Mouse (Mus musculus) CH12.LX (cell line): ENCODE measurements around the gene Slc38a8. TPM values are rescaled to one million over a fixed set of nuclear protein-coding genes. Genes with fewer than 3 reads are reported as not detected.

Source experiments
- DNase-seq: peaks from one replicate; pipeline ENCODE4 v3.0.0-alpha.2; 2013; ENCODE audit errors: extremely low read depth
- H3K27ac ChIP-seq: 2 replicates; pipeline ENCODE4 v1.5.1; 2012; ENCODE audit warnings: low read depth, mild to moderate bottlenecking, control low read depth, moderate library complexity; ENCODE audit not compliant: insufficient read depth
- H3K27me3 ChIP-seq: replicated peaks from 2 replicates; pipeline ENCODE3; 2012; ENCODE audit warnings: inconsistent platforms
- H3K36me3 ChIP-seq, 2 experiments: replicated peaks in 1 of 2; 2 replicates each; pipeline versions ENCODE3 to v1.6.1; 2012; ENCODE audit warnings: inconsistent platforms in 1 of 2, low read length in 1 of 2, mild to moderate bottlenecking in 1 of 2, mixed read lengths in 1 of 2, moderate library complexity in 1 of 2; ENCODE audit not compliant: control insufficient read depth in 1 of 2, insufficient read depth in 1 of 2
- H3K4me1 ChIP-seq, 2 experiments: 2 replicates each; pipeline ENCODE4 v1.6.1; 2012; ENCODE audit warnings: inconsistent platforms in 1 of 2, moderate library complexity in 1 of 2; ENCODE audit not compliant: insufficient read depth in 2 of 2, control insufficient read depth in 1 of 2
- H3K4me2 ChIP-seq: 2 replicates; pipeline ENCODE4 v1.6.1; 2012; ENCODE audit warnings: low read depth, mild to moderate bottlenecking, control low read depth; ENCODE audit not compliant: poor library complexity, insufficient read depth, severe bottlenecking
- H3K4me3 ChIP-seq, 3 experiments: fragments of 150-350 bp in 1 of 3; sonication (generic) in 1 of 3; replicated peaks in 1 of 3; 2 replicates each; pipeline versions ENCODE3 to v1.5.1; 2011 to 2012; ENCODE audit warnings: low read depth in 2 of 3, low read length in 2 of 3, mild to moderate bottlenecking in 2 of 3, moderate library complexity in 2 of 3, control low read depth in 1 of 3, improper control_type of control experiment in 1 of 3, inconsistent platforms in 1 of 3, mixed read lengths in 1 of 3; ENCODE audit not compliant: poor library complexity in 1 of 3
- H3K79me2 ChIP-seq: replicated peaks from 2 replicates; pipeline ENCODE4 v1.6.1; 2012; ENCODE audit warnings: mild to moderate bottlenecking, moderate library complexity; ENCODE audit not compliant: control insufficient read depth, poor library complexity, insufficient read depth, severe bottlenecking; ENCODE audit errors: extremely low read depth
- H3K9ac ChIP-seq: 2 replicates; pipeline ENCODE4 v1.6.1; 2012; ENCODE audit warnings: low read depth, mild to moderate bottlenecking, control low read depth, moderate library complexity; ENCODE audit not compliant: insufficient read depth
- H3K9me3 ChIP-seq: replicated peaks from 2 replicates; pipeline ENCODE3; 2012; ENCODE audit warnings: low read length, inconsistent platforms, mixed read lengths
- BHLHE40 ChIP-seq: IDR thresholded peaks from 2 replicates; pipeline ENCODE4 v1.6.1; 2011; ENCODE audit warnings: mild to moderate bottlenecking, low read depth, low read length, improper control_type of control experiment
- CHD1 ChIP-seq: IDR thresholded peaks from 2 replicates; pipeline ENCODE4 v1.6.1; 2012; ENCODE audit warnings: low read depth, low read length, improper control_type of control experiment, inconsistent platforms
- E2F4 ChIP-seq: IDR thresholded peaks from 2 replicates; pipeline ENCODE4 v1.6.1; 2011; ENCODE audit warnings: low read depth, low read length, improper control_type of control experiment; ENCODE audit not compliant: insufficient replicate concordance
- ELF1 ChIP-seq: IDR thresholded peaks from 2 replicates; pipeline ENCODE4 v1.6.1; 2014; ENCODE audit warnings: low read depth, mild to moderate bottlenecking, inconsistent platforms, low read length, improper control_type of control experiment
- EP300 ChIP-seq: IDR thresholded peaks from 2 replicates; pipeline ENCODE4 v1.6.1; 2011; ENCODE audit warnings: low read length, improper control_type of control experiment
- ETS1 ChIP-seq: conservative IDR thresholded peaks from 2 replicates; pipeline ENCODE4 v1.6.1; 2012; ENCODE audit warnings: low read depth, mild to moderate bottlenecking, inconsistent platforms, low read length, improper control_type of control experiment, moderate library complexity
- GABPA ChIP-seq: IDR thresholded peaks from 2 replicates; pipeline ENCODE4 v1.6.1; 2012; ENCODE audit warnings: low read depth, low read length, improper control_type of control experiment, inconsistent platforms; ENCODE audit not compliant: insufficient replicate concordance
- HCFC1 ChIP-seq: IDR thresholded peaks from 2 replicates; pipeline ENCODE4 v1.6.1; 2012; ENCODE audit warnings: low read depth, mild to moderate bottlenecking, inconsistent platforms, low read length, improper control_type of control experiment
- JUND ChIP-seq: conservative IDR thresholded peaks from 2 replicates; pipeline ENCODE4 v1.6.1; 2011; ENCODE audit warnings: low read depth, low read length, improper control_type of control experiment
- KAT2A ChIP-seq: IDR thresholded peaks from 2 replicates; pipeline ENCODE4 v1.6.1; 2012; ENCODE audit warnings: low read length, improper control_type of control experiment, inconsistent platforms; ENCODE audit not compliant: insufficient replicate concordance
- MAFK ChIP-seq: IDR thresholded peaks from 2 replicates; pipeline ENCODE4 v1.6.1; 2011; ENCODE audit warnings: low read length, improper control_type of control experiment; ENCODE audit not compliant: insufficient replicate concordance
- MAX ChIP-seq: IDR thresholded peaks from 2 replicates; pipeline ENCODE4 v1.6.1; 2011; ENCODE audit warnings: low read length, improper control_type of control experiment
- MAZ ChIP-seq: IDR thresholded peaks from 2 replicates; pipeline ENCODE4 v1.6.1; 2012; ENCODE audit warnings: low read depth, mild to moderate bottlenecking, inconsistent platforms, low read length, improper control_type of control experiment, moderate library complexity
- MXI1 ChIP-seq: IDR thresholded peaks from 2 replicates; pipeline ENCODE4 v1.6.1; 2011; ENCODE audit warnings: mild to moderate bottlenecking, low read depth, low read length, improper control_type of control experiment
- MYC ChIP-seq: IDR thresholded peaks from 2 replicates; pipeline ENCODE4 v1.6.1; 2011; ENCODE audit warnings: low read depth, mild to moderate bottlenecking, improper control_type of control experiment, low read length
- PAX5 ChIP-seq: IDR thresholded peaks from 2 replicates; pipeline ENCODE4 v1.6.1; 2012; ENCODE audit warnings: low read length, inconsistent platforms, mixed read lengths
- POLR2A ChIP-seq: IDR thresholded peaks from 2 replicates; pipeline ENCODE4 v1.6.1; 2011; ENCODE audit warnings: low read depth, mild to moderate bottlenecking, improper control_type of control experiment, low read length
- RAD21 ChIP-seq: IDR thresholded peaks from 2 replicates; pipeline ENCODE4 v1.6.1; 2011; ENCODE audit warnings: low read depth, mild to moderate bottlenecking, low read length, improper control_type of control experiment, moderate library complexity
- RCOR1 ChIP-seq: conservative IDR thresholded peaks from 2 replicates; pipeline ENCODE4 v1.6.1; 2012; ENCODE audit warnings: low read depth, mild to moderate bottlenecking, inconsistent platforms, low read length, improper control_type of control experiment
- SIN3A ChIP-seq: IDR thresholded peaks from 2 replicates; pipeline ENCODE4 v1.6.1; 2012; ENCODE audit warnings: low read length, improper control_type of control experiment, inconsistent platforms
- SMC3 ChIP-seq: IDR thresholded peaks from 2 replicates; pipeline ENCODE4 v1.6.1; 2011; ENCODE audit warnings: low read depth, low read length, improper control_type of control experiment
- TCF12 ChIP-seq: IDR thresholded peaks from 2 replicates; pipeline ENCODE4 v1.6.1; 2014; ENCODE audit warnings: low read depth, mild to moderate bottlenecking, inconsistent platforms, low read length, improper control_type of control experiment
- ZC3H11A ChIP-seq: IDR thresholded peaks from 2 replicates; pipeline ENCODE4 v1.6.1; 2012; ENCODE audit warnings: low read depth, mild to moderate bottlenecking, inconsistent platforms, low read length, improper control_type of control experiment
- ZNF384 ChIP-seq: IDR thresholded peaks from 2 replicates; pipeline ENCODE4 v1.6.1; 2012; ENCODE audit warnings: low read depth, low read length, improper control_type of control experiment, inconsistent platforms
- dilution Hi-C: fragments of 300-500 bp; cut with MboI; formaldehyde crosslinking; loops from 2 replicates; pipeline ENCODE4 v1.14.3; 2020; ENCODE audit warnings: low sequenced_read_pairs; ENCODE audit not compliant: extremely low pct_unique_long_range_greater_than_20kb, extremely low pct_ligation_motif_present
- in situ Hi-C: fragments of 300-500 bp; cut with MboI; formaldehyde crosslinking; loops from 3 replicates; pipeline ENCODE4 v1.14.3; 2019; ENCODE audit warnings: low sequenced_read_pairs, low pct_ligation_motif_present, low pct_unique_long_range_greater_than_20kb, mixed read lengths
- polyA plus RNA-seq: library from polyadenylated mRNA; unstranded; fragments of >175 nt; gene quantifications from 2 replicates; pipeline ENCODE4 v1.2.1, GENCODE M21; 2012; ENCODE audit warnings: low read depth; ENCODE audit not compliant: insufficient read length
- total RNA-seq, 2 experiments: library from RNA; depleted of rRNA; stranded (reverse); fragments of 300-350 nt in 1 of 2; fragments of >200 nt in 1 of 2; gene quantifications; 2 replicates each; pipeline ENCODE4 v1.2.3; 2012 to 2014

Slc38a8 gene
- total and polyA plus RNA-seq, 3 experiments: 0.08 TPM; not detected in 1

DNA sequence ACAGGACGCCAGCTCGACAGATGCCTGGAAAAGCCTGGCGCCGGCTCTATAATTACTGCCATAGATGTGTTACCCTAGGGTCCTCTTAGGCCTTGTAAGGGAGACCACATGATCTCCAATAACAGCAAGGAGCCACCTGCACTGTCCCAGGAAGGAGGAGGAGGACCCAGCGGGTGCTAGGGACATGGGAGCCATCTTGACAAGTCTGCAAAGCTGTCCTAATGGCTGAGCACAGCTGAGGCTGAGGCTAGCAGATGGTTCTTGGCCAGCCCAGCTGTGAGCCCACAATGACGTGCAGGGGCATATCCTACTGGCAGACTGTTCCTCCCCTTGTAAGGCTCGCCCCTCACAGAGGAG lies 61.6 kb downstream of the Slc38a8 start:
- no peaks in the 10 kb centered on the region for H3K27me3 ChIP-seq
- in situ Hi-C loops (loop anchor here (5.0 kb wide), 1 partner anchor 177 kb away; no protein-coding TSS in a partner anchor), dilution Hi-C loops (no loop called here)
- no peak overlapping the region for H3K9ac ChIP-seq
- H3K4me3 ChIP-seq: no peak overlapping the region
- H3K79me2 ChIP-seq: no peaks in the 10 kb centered on the region
- peaks cover 19 to 53% of the 10 kb centered on the region in 2 experiments for H3K4me1 ChIP-seq
- no peak overlapping the region for H3K27ac ChIP-seq
- H3K36me3 ChIP-seq: peaks cover 8 to 38% of the 10 kb centered on the region in 2 experiments
- TF ChIP-seq PAX5 (no peak), TCF12 (no peak), RCOR1 (no peak), MAFK (no peak), ZNF384 (no peak), E2F4 (no peak), ZC3H11A (no peak), POLR2A (no peak), BHLHE40 (no peak), KAT2A (no peak), HCFC1 (no peak), EP300 (no peak), MAX (no peak), ETS1 (no peak), RAD21 (no peak), CHD1 (no peak), ELF1 (no peak)
- no peak for DNase-seq
- no peaks in the 10 kb centered on the region for H3K9me3 ChIP-seq
- no peak overlapping the region for H3K4me2 ChIP-seq

DNA sequence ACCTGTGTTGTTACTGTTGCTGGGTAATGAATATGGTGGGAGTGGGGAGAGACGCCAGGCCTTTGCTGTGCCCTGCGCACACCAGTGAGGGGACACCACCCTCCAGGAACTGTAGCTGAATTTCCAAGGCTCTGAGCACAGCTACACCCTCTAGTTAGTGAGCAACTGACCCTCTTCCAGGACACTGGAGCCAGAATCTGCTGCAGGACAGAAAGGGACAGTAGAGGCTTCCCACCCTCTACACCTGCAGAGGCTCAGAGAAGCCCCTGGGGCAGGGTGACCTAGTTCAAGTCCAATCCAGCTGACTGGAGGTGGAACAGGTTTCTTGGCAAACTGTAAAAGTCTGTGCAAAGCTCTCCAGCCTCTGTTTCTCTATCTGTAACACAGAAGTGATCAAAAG lies 62.1 kb downstream of the Slc38a8 start:
- no peaks in the 10 kb centered on the region for H3K27me3 ChIP-seq
- H3K4me2 ChIP-seq: no peak overlapping the region
- H3K9ac ChIP-seq: no peak overlapping the region
- H3K79me2 ChIP-seq: no peaks in the 10 kb centered on the region
- no peak overlapping the region for H3K4me3 ChIP-seq
- H3K4me1 ChIP-seq: peaks cover 19 to 54% of the 10 kb centered on the region in 2 experiments
- dilution Hi-C loops (no loop called here), in situ Hi-C loops (loop anchor here (5.0 kb wide), 1 partner anchor 178 kb away; no protein-coding TSS in a partner anchor)
- no peak for DNase-seq
- TF ChIP-seq E2F4 (no peak), GABPA (no peak), MAZ (no peak), RAD21 (no peak), SMC3 (no peak), MYC (no peak), MXI1 (no peak), JUND (no peak), SIN3A (no peak)
- no peak overlapping the region for H3K27ac ChIP-seq
- no peaks in the 10 kb centered on the region for H3K9me3 ChIP-seq
- H3K36me3 ChIP-seq: peaks cover 4 to 33% of the 10 kb centered on the region in 2 experiments
